Mouse (Mus musculus): Measurements from ENCODE around the gene Cnot6. TPM values are rescaled to one million over a fixed set of nuclear protein-coding genes. Genes with fewer than 3 reads are reported as not detected.

The Cnot6 gene
- total RNA-seq, 2 experiments from 2014 or later: 10.4 to 10.7 TPM

Other genes starting within 250 kb of the Cnot6 start
- not detected for gene Olfr1386, start 247.7 kb downstream of the Cnot6 start, total RNA-seq (2021)
- gene Olfr1385, start 223.7 kb downstream of the Cnot6 start, total RNA-seq (2021): not detected
- gene Olfr1384, start 206.0 kb downstream of the Cnot6 start, total RNA-seq (2021): not detected
- gene Olfr1383, start 193.1 kb downstream of the Cnot6 start, total RNA-seq (2021): under 1 TPM in 1 of 2 experiments, not detected in 1; 0.30 TPM
- not detected for gene Olfr1382, start 184.5 kb downstream of the Cnot6 start, total RNA-seq (2021)
- gene Olfr1381, start 169.3 kb downstream of the Cnot6 start, total RNA-seq (2021): not detected
- gene Olfr1380, start 155.8 kb downstream of the Cnot6 start, total RNA-seq (2021): not detected
- gene Flt4, start 103.5 kb downstream of the Cnot6 start, total RNA-seq (2021): 1 to 10 TPM; 2.3 to 3.9 TPM
- gene Scgb3a1, start 49.1 kb downstream of the Cnot6 start, total RNA-seq (2021): not detected
- gene Gfpt2, start 81.5 kb upstream of the Cnot6 start, total RNA-seq (2021): 10 to 100 TPM in 1 of 2 experiments, 1 to 10 TPM in 1; 4.6 to 11.7 TPM
- gene Mapk9, start 134.0 kb upstream of the Cnot6 start, total RNA-seq (2021): 10 to 100 TPM; 51.3 to 52.6 TPM
- gene Rasgef1c, start 189.1 kb upstream of the Cnot6 start, total RNA-seq (2021): under 1 TPM; 0.14 to 0.33 TPM

All from gastrocnemius, adult 18-20 months (tissue).